Mouse (Mus musculus) lung, embryonic 16.5 days (tissue): ENCODE results near the gene Gm21981. TPM values are rescaled to one million over a fixed set of nuclear protein-coding genes. Genes with fewer than 3 reads are reported as not detected.
"Not testable (repeated sequence)": the region's sequence is repeated elsewhere in the genome, so short reads cannot be mapped to it uniquely, and the experiment has no call there.

Experiments
- ATAC-seq: fragments of 200-750 bp; cut with Nextera tagmentation; 2 replicates; pipeline ENCODE4 v1.8.0; 2017; ENCODE audit warnings: low read depth, mild to moderate bottlenecking, moderate library complexity
- H3K27ac ChIP-seq: fragments of 300-500 bp; sonication (generic); 2 replicates; pipeline ENCODE4 v1.5.1; 2014; ENCODE audit warnings: mild to moderate bottlenecking, control low read depth, low read length
- H3K27me3 ChIP-seq: fragments of 300-500 bp; sonication (generic); 2 replicates; pipeline ENCODE4 v1.6.1; 2014; ENCODE audit warnings: low read depth, low read length, mixed read lengths; ENCODE audit not compliant: control insufficient read depth, insufficient read depth
- H3K36me3 ChIP-seq: fragments of 300-500 bp; sonication (generic); 2 replicates; pipeline ENCODE4 v1.6.1; 2014; ENCODE audit warnings: low read length; ENCODE audit not compliant: control insufficient read depth, insufficient read depth
- H3K4me1 ChIP-seq: fragments of 300-500 bp; sonication (generic); replicated peaks from 2 replicates; pipeline ENCODE4 v1.6.1; 2014; ENCODE audit warnings: low read length, mixed read lengths; ENCODE audit not compliant: control insufficient read depth, insufficient read depth
- H3K4me2 ChIP-seq: fragments of 300-500 bp; sonication (generic); 2 replicates; pipeline ENCODE4 v1.6.1; 2014; ENCODE audit warnings: low read depth, low read length, control low read depth
- H3K4me3 ChIP-seq: fragments of 300-500 bp; sonication (generic); 2 replicates; pipeline ENCODE4 v1.5.1; 2014; ENCODE audit warnings: mild to moderate bottlenecking, low read length, control low read depth
- H3K9ac ChIP-seq: fragments of 300-500 bp; sonication (generic); 2 replicates; pipeline ENCODE4 v1.6.1; 2014; ENCODE audit warnings: low read length, control low read depth
- H3K9me3 ChIP-seq: fragments of 300-500 bp; sonication (generic); 2 replicates; pipeline ENCODE4 v1.6.1; 2016; ENCODE audit warnings: low read length; ENCODE audit not compliant: control insufficient read depth
- WGBS: fragments of 180-500 bp; shearing (Covaris S2); extraction: QIAGEN DNeasy Blood & Tissue Kit; methylation state at CpG from one replicate; pipeline ENCODE4 v1.1.7; 2014; 5-methylcytosine and 5-hydroxymethylcytosine counted together
- polyA plus RNA-seq: library from polyadenylated mRNA; unstranded; fragments of >200 nt; fragmentation: Nextera tagmentation; extraction: Ambion mirVana; gene quantifications from 2 replicates; pipeline ENCODE4 v1.2.1, GENCODE M21; 2015

Gene Gm21981
- polyA plus RNA-seq, 1 experiment from 2014 or later: 0.41 TPM

- H3K27me3 ChIP-seq: no peaks in the 10 kb centered on the region
- no peak overlapping the region for H3K9ac ChIP-seq
- H3K4me1 ChIP-seq: no peaks in the 10 kb centered on the region
- no peaks in the 10 kb centered on the region for H3K9me3 ChIP-seq
- H3K27ac ChIP-seq: no peak overlapping the region
- no peak for ATAC-seq
- H3K4me2 ChIP-seq: no peak overlapping the region
- no peaks in the 10 kb centered on the region for H3K36me3 ChIP-seq
- H3K4me3 ChIP-seq: no peak overlapping the region
- 67% methylated on average over 5 of the region's 5 CpGs for WGBS
Measured at GRCm38 (mm10) chr17:47655697-47656096, 38.6 kb downstream of the Gm21981 start.

- H3K27ac ChIP-seq, H3K4me3 ChIP-seq, H3K36me3 ChIP-seq, H3K9ac ChIP-seq, H3K9me3 ChIP-seq, ATAC-seq, H3K4me2 ChIP-seq, H3K27me3 ChIP-seq, H3K4me1 ChIP-seq: not testable (repeated sequence)
- WGBS: 93% methylated on average over 8 of the region's 8 CpGs
Measured at GRCm38 (mm10) chr17:47654346-47654745, 39.9 kb downstream of the Gm21981 start.

- H3K4me2 ChIP-seq: no peak overlapping the region
- ATAC-seq: no peak
- 81% methylated on average over 2 of the region's 2 CpGs for WGBS
- H3K9me3 ChIP-seq: no peaks in the 10 kb centered on the region
- H3K27ac ChIP-seq: no peak overlapping the region
- no peaks in the 10 kb centered on the region for H3K36me3 ChIP-seq
- H3K4me1 ChIP-seq: no peaks in the 10 kb centered on the region
- no peak overlapping the region for H3K4me3 ChIP-seq
- no peaks in the 10 kb centered on the region for H3K27me3 ChIP-seq
- H3K9ac ChIP-seq: no peak overlapping the region
Measured at GRCm38 (mm10) chr17:47651953-47652352, 42.3 kb downstream of the Gm21981 start.

- no peak overlapping the region for H3K9ac ChIP-seq
- no peak overlapping the region for H3K4me3 ChIP-seq
- no peak for ATAC-seq
- no peaks in the 10 kb centered on the region for H3K9me3 ChIP-seq
- H3K27ac ChIP-seq: no peak overlapping the region
- WGBS: 49% methylated on average over 4 of the region's 4 CpGs
- no peaks in the 10 kb centered on the region for H3K4me1 ChIP-seq
- no peaks in the 10 kb centered on the region for H3K36me3 ChIP-seq
- no peak overlapping the region for H3K4me2 ChIP-seq
- H3K27me3 ChIP-seq: no peaks in the 10 kb centered on the region
Measured at GRCm38 (mm10) chr17:47648966-47649365, 45.3 kb downstream of the Gm21981 start.

- Histone ChIP-seq H3K27me3 (no peaks in the 10 kb centered on the region), H3K9ac (no peak overlapping the region), H3K27ac (no peak overlapping the region), H3K36me3 (no peaks in the 10 kb centered on the region), H3K4me1 (no peaks in the 10 kb centered on the region), H3K4me3 (no peak overlapping the region), H3K9me3 (no peaks in the 10 kb centered on the region), H3K4me2 (no peak overlapping the region)
- 67% methylated on average over 1 of the region's 1 CpGs for WGBS
- ATAC-seq: no peak
Measured at GRCm38 (mm10) chr17:47646683-47647082, 47.6 kb downstream of the Gm21981 start.

- H3K4me1 ChIP-seq: no peaks in the 10 kb centered on the region
- H3K36me3 ChIP-seq: no peaks in the 10 kb centered on the region
- 72% methylated on average over 2 of the region's 2 CpGs for WGBS
- no peaks in the 10 kb centered on the region for H3K9me3 ChIP-seq
- no peak overlapping the region for H3K9ac ChIP-seq
- no peak overlapping the region for H3K4me2 ChIP-seq
- H3K27me3 ChIP-seq: no peaks in the 10 kb centered on the region
- no peak overlapping the region for H3K4me3 ChIP-seq
- no peak for ATAC-seq
- no peak overlapping the region for H3K27ac ChIP-seq
Measured at GRCm38 (mm10) chr17:47642992-47643391, 51.3 kb downstream of the Gm21981 start.

Other genes starting within 250 kb of the Gm21981 start
- gene Taf8, start 192.2 kb downstream of the Gm21981 start, polyA plus RNA-seq: 30.5 and 30.9 TPM in 2 replicates
- 258 and 277 TPM in 2 replicates for gene Ccnd3, start 189.4 kb downstream of the Gm21981 start, polyA plus RNA-seq
- gene Bysl, start 83.0 kb downstream of the Gm21981 start, polyA plus RNA-seq: 17.0 and 19.4 TPM in 2 replicates
- gene Med20, start 82.9 kb downstream of the Gm21981 start, polyA plus RNA-seq: 50.1 and 51.6 TPM in 2 replicates
- gene Gm20517, start 82.9 kb downstream of the Gm21981 start, polyA plus RNA-seq: 1.8 and 2.2 TPM in 2 replicates
- gene Usp49, start 63.8 kb downstream of the Gm21981 start, polyA plus RNA-seq: 2.5 and 2.6 TPM in 2 replicates
- 389 and 399 TPM in 2 replicates for gene Tomm6, start 6.1 kb downstream of the Gm21981 start, polyA plus RNA-seq
- 5.1 TPM in 2 replicates for gene Frs3, start 5.4 kb downstream of the Gm21981 start, polyA plus RNA-seq
- gene Prickle4, start 281 bp upstream of the Gm21981 start, polyA plus RNA-seq: 0.69 and 0.88 TPM in 2 replicates
- gene Pgc, start 32.4 kb upstream of the Gm21981 start, polyA plus RNA-seq: 22.5 and 26.8 TPM in 2 replicates
- 13.1 and 13.7 TPM in 2 replicates for gene Tfeb, start 42.6 kb upstream of the Gm21981 start, polyA plus RNA-seq
- 18.1 and 22.1 TPM in 2 replicates for gene Mdfi, start 140.2 kb upstream of the Gm21981 start, polyA plus RNA-seq
- gene Foxp4, start 230.2 kb upstream of the Gm21981 start, polyA plus RNA-seq: 13.6 and 14.6 TPM in 2 replicates